Mouse (Mus musculus): ENCODE measurements around the gene Gm11549.

The Gm11549 gene

DNA sequence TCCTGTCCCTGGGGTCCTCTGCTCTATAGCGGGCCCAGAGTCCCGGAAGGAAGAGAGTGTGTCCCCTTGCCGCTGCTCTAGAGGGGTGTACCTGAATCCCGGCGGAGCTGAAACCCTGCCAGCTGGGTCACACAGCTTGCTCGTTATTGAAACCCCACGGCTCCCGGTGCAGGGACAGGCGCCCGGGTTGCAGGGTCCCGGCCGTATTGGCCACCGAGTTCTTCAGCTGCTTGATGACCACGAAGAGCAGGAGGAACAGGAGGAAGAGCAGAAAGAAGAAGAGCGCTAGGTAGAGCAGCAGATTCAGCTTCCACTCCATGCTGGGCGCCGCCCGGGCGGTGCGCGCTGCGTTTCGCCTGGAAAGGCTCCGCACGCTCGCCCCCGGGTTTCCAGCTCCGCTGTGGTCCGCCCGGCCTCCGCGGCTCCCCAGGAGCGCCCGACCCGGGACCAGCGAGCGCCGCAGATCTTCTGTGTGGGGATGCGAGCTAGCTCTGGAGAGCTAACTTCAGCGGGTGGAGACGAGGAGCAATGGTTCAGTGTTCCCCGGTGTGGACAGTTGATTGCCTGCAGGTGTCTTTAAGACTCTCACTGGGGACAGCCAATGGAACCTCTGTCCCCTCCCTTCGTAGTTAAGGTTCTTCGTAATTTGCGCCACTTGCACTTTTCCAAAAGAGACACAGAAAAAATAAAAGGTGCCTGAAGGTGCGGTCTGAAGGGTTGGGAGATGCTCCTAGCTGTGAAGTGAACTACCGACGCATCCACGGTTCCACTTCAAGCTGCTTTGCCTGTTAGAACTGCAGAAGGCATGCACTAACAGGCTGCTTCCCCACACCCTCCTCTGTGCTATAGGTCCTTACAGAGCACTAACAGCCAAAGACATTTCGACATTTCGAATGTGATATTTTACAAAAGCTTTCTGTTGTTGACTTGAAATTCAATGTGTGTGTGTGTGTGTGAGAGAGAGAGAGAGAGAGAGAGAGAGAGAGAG lies at the start of gene Gm11549:
Gene Gm11549 (minus strand): TSS at position 741 of the 988 bp plus-strand sequence.
- no peak for DNase-seq

DNA sequence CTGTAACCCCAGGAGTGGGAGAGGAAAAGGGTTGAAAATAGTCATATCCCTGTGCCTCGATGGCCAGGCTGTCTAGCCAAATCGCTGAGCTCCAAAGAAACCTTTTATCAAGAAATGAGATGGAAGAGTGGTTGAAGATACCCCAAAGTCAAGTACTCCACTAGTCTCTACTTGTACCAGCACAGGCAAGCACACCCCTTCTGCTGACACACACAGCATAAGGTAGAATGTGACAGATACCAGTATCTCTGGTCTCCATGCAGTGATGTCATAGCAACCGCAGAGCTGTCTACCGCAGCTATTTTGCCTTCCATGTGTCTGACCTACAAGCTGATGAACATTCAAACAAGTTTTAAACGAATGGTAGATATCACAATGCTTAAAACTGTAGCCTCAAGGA lies 48.2 kb upstream of the Gm11549 start:
- DNase-seq, result no peak

- no peak for DNase-seq
Measured at GRCm38 (mm10) chr3:36563666-36564065, 42.1 kb upstream of the Gm11549 start.

- DNase-seq, result no peak
Measured at GRCm38 (mm10) chr3:36559606-36560005, 38.0 kb upstream of the Gm11549 start.

- DNase-seq, result no peak
Measured at GRCm38 (mm10) chr3:36557601-36558000, 36.0 kb upstream of the Gm11549 start.

DNA sequence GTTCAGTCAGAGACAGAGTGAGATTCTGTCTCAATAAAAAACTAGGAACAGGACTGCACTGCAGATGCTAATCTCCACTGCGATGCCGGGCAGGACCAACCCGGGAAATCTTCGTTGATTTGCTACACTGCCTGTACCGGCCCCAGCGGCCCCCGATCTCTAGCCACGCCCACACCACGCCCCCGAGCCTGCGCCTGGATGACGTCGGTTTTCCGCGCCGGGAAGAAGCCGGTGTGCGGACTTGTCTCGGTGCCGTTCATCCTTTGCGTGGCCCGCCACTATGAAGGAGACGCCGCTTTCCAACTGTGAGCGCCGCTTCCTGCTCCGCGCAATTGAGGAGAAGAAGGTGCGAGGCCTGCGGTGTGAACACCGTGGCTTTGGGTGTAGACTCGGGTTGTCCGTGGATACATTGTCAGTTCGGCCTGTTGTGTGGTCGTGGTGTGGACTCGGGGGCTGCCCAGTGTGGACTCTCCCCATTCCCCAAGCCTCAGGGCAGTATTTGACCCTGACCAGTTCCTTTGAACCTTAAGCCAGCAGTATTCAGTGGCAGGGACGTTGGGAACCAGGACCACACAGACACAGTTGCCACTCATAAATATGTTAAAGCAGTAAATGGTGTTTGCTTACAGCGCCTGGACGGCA lies 30.9 kb upstream of the Gm11549 start, which contains the start of gene Exosc9:
Gene Exosc9 (plus strand): TSS at position 201 of the 642 bp plus-strand sequence.
- peak; percentile 92 for DNase-seq

DNA sequence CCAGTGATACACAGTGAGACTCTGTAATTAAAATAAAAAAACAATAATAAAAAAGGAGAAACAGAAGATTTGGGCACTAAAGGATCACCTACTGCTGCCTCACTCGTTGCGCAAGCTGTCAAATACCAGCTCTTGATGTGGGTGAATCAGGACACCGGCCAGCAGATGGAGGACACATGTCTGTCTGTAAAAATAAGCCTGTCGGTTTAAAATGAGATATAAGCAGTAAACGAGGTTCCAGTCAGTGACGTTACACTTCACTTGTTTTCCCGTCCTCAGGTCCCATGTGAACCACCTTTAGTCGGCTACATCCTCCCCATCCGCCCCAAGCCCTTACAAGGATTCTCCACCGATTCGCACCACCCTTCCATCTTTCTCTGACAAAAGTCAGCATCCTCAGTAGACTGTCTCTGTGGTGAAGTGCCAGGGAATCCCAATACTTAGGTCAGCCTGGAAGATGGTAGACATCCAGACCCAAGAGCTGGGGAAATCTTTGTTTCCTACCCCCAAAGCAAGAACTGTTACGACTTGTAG lies 30.3 kb upstream of the Gm11549 start:
- no peak for DNase-seq

DNA sequence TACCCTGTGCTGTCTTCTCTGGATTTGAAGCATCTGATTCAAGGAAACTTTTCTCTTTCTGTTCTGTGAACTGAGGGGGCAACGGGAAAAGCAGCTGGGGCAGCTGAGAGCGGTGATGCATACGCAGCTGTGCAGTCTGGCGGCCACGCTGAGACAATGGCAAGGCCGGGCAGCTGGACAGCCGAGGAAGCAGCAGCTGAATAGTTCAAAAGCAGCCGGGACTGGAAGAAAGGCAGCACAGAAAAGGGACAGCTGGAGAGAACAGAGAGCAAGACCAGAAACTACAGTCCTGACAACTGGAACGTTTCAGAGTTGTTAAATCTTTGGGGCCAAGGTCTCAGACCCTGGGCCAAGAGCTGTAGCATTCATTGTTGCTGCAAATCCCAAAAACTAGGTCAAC lies 29.7 kb upstream of the Gm11549 start:
- peak; percentile 28 for DNase-seq

DNA sequence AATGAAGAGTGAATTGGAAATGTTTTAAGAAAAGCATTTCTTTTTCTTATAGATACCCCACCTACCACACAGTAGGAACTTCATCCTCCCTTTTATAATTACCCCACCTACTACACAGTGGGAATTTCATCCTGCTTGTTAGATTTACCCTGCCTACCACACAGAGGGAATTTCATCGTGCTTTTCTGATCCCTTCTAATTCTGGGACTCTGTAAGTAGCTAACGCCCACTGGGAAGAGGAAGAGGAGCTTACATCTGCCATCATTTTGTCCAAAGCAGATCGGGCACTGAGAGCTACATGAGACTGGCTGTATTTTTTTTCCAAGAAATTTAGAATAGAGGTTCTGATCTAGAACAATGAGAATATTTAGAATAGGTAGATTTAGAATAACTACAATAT lies 23.3 kb upstream of the Gm11549 start:
- no peak for DNase-seq

- DNase-seq, result no peak
Measured at GRCm38 (mm10) chr3:36541399-36541798, 19.8 kb upstream of the Gm11549 start.

- DNase-seq, result no peak
Measured at GRCm38 (mm10) chr3:36540756-36541155, 19.1 kb upstream of the Gm11549 start.

DNA sequence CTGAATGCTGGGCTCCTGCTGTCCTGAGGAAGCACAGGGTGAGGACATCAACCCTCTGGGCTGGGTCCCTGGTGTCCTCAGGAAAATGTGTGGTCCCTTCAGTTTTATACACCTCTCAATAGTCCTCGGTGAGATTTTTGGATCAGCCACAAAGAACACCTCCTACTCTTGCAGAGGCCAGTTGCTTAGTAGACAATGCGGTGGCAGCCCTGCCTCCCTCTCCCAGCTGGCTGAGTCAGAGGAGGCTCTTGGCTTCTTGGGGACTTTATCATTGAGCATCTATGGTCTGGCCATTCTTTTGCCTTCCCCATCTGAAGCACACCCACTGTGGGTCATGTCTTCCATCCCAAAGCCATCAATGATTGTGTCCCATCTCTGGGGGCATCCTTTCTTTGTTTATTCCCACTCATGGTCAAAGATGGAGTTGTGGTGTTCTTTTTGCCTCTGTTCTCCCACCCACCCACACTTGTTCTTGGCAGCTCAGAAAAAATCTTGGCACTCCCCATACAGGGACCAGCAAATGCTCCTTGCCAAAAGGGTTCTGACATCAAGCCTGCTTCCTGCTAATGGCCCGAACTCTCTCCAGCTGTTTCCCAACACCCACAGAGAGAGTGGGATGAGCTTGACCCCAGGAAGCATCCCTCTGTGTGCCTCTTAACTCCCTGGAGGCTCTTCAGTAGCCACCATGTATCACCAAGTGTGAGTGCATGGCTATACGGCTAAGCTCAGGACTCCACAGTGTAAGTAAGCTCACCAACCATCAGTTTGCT lies 16.3 kb upstream of the Gm11549 start:
- no peak for DNase-seq

DNA sequence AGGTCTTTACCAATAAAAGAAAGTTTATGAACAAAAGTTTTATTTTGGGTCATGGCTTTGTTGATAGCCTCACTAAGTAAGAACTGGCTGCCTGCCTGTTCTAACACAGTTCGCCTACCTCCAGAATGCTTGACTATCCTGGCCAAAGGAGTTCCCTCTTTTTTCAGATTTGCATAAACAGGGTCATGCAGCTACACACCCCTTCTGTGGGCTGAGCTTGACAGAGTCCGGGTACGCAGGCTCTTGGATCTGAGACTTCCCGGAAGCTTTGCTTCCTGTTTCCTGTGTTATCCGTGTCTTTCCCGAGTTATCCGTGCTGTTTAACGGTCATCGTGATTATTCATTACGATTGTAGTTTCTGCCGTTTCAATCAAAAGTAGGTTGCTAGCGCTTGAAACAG lies 14.4 kb upstream of the Gm11549 start:
- no peak for DNase-seq

DNA sequence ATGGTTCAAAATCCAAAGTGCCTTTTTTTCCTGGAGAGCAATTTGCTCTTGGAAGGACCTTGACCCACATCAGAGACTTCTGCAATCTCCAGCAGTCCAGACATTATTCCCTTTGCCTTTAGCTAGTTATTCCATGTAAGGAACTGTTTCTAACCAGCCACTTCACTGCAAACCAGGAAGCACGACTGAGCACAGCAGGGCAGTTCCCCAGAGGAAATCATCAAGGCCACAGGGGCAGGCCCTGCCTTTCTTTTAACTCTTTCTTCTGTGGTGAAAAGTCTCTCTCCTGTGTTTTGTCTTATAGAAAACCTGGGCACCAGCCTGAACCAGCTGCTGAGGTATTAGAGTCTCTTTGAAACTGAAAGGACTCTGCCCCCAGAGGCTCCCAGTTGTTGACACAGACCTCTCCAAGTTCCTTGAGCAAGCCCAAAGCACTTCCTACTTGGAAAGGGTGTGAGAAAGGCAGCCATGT lies 11.6 kb upstream of the Gm11549 start:
- DNase-seq, result no peak

GRCm38 (mm10) chr3:36532738-36533137 lies 11.1 kb upstream of the Gm11549 start:
- DNase-seq, result no peak

- no peak for DNase-seq
Measured at GRCm38 (mm10) chr3:36531979-36532542, 10.4 kb upstream of the Gm11549 start.

GRCm38 (mm10) chr3:36531242-36531641 lies 9.6 kb upstream of the Gm11549 start:
- DNase-seq, result no peak

- DNase-seq, result no peak
Measured at GRCm38 (mm10) chr3:36530781-36531180, 9.2 kb upstream of the Gm11549 start.

DNA sequence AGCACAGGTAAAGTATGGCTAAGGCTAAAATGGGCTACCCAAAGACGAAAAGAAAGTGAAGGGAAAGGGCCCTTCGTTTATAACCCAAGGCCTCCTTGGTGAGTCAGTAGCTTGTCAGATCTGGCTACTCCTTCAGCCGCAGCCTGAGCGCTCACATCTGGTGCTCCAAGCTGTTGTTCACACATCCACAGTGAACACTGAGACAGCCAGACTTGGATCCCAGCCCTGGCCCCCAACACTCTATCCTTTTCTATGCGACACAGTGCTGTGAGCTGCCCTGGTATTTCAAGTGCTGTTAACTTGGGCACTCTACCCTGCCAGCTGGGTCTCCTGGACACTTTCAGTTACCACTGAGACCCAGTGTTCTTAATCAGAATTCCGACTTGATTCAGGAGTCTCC lies 8.7 kb upstream of the Gm11549 start:
- DNase-seq, result no peak

DNA sequence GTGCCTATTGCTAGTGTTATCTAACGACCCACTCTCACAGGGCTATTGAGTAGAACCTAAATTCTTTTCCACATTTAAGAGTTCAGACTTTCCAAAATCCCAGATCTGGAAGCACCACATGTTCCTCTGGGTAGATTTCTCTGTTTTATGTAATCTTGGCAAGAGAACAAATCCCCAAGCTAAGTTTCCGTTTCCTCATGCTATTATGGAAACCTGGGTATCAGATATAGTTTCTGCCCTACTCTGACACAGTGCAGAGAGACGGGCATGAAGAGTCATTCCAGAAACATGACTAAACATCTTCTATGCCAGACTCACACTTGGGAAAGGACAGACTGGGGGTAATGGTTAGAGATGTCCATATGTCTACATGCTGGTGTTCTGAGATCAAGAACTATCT lies 2.9 kb upstream of the Gm11549 start:
- DNase-seq, result no peak

DNA sequence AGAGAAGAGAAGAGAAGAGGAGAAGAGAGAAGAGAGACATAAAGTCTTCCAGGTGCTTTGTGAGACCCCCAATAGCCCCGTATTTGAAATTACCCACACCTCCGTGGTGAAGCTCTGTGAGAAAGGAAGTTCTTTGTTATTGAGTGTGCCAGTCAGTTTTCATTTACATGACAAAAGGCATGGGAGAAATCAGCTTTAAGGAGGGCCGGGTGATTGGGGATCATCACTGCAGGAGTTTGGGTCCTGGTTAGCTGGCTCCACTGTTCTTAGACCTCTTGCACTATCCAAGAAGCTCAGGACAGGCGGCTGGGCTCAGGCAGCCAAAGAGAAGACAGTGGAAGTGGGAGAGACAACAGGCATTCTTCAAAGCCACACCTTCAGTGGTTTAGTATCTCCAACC lies 524 bp upstream of the Gm11549 start:
- DNase-seq, result no peak

GRCm38 (mm10) chr3:36516196-36516595 lies 5.4 kb downstream of the Gm11549 start:
- DNase-seq, result no peak

GRCm38 (mm10) chr3:36511491-36511890 lies 10.1 kb downstream of the Gm11549 start:
- DNase-seq, result no peak

All from cerebellum, adult 11-12 months (tissue).